Mouse (Mus musculus): Measurements from ENCODE around the gene Atp6v1fnb. TPM values are rescaled to one million over a fixed set of nuclear protein-coding genes. Genes with fewer than 3 reads are reported as not detected.

Atp6v1fnb gene
- polyA plus RNA-seq (2016; fragmentation: Nextera tagmentation; extraction: Ambion mirVana) = not detected in 2 replicates

DNA sequence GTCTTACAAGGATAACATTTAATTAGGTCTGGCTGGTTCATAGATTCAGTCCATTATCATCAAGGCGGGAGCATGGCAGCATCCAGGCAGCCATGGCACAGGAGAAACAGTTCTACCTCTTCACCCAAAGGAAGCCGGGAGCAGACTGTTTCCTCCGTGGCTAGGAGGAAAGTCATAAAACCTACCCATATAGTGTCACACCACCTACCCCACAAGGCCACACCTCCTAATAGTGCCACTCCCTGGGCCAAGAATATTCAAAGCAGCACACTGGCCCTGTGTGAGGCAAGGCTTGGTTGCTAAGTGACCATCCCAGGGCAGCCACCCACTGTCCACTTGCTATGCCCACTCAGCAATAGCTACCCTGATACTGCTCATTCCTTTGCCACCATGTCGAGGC is at the start of gene Atp6v1fnb:
Gene Atp6v1fnb (plus strand): TSS at position 301 of the 400 bp plus-strand sequence.
- peaks cover 29% of the 10 kb centered on the region for H3K27me3 ChIP-seq (ENCODE audit: insufficient read depth, poor library complexity, severe bottlenecking)
- peaks cover 24% of the 10 kb centered on the region for H3K36me3 ChIP-seq
- H3K9me3 ChIP-seq = no peaks in the 10 kb centered on the region
- no peak within 1 kb of the TSS for H3K4me3 ChIP-seq
- H3K27ac ChIP-seq = no peak within 1 kb of the TSS
- 90% methylated on average over 4 of the region's 4 CpGs for WGBS
- H3K4me1 ChIP-seq (replicated peaks) = peaks cover 31% of the 10 kb centered on the region
- no peak for DNase-seq (ENCODE audit: low spot score)

DNA sequence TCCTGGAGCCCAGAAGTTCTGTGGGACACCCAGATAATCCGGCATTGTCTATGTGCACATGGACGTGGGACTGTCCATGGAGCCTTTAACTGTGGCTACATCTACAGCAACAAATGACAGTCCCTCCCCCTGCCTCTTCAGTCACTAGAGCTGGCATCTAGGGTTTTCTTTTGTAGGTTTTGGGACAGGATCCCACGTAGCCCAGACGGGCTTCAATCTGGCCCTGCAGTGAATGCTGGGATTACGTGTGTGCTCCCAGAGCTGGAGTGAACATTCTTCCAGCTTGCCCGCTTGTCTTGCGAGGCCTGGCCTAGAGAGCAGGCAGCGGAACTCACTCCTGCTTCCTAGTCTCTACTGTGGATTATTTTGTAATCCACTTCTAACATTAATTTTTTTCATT is 46.1 kb upstream of the Atp6v1fnb start:
- Histone ChIP-seq H3K4me1 (replicated peaks) (no peaks in the 10 kb centered on the region), H3K27ac (no peak overlapping the region), H3K27me3 (ENCODE audit: insufficient read depth, poor library complexity, severe bottlenecking) (peaks cover 7% of the 10 kb centered on the region; the same call in 1 of the 2 replicates), H3K36me3 (no peaks in the 10 kb centered on the region), H3K4me3 (no peak overlapping the region), H3K9me3 (no peaks in the 10 kb centered on the region)
- WGBS = 88% methylated on average over 8 of the region's 8 CpGs
- no peak for DNase-seq (ENCODE audit: low spot score)

DNA sequence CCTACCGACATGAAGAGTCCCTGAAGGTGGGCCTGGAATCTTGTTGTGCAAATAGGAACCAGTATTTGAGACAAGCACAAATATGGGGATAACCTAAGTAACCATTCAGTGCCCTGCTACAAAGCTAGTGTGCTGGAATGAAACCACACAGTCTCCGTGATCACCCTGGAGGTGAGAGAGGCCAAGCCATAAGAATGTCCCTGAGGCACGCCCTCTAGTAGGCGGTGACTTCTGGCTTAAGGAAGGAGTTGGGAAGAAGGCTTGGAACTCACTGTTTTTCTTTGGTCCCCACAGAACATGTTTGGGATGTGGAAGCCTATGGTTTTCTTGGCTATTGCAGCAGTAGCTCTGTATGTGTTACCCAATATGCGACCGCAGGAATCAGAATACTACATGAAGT is 44.9 kb upstream of the Atp6v1fnb start:
- H3K36me3 ChIP-seq = no peaks in the 10 kb centered on the region
- H3K27ac ChIP-seq = no peak overlapping the region
- no peak overlapping the region for H3K4me3 ChIP-seq
- no peak for DNase-seq (ENCODE audit: low spot score)
- H3K9me3 ChIP-seq = no peaks in the 10 kb centered on the region
- WGBS = 74% methylated on average over 6 of the region's 6 CpGs
- peaks cover 6% of the 10 kb centered on the region; the same call in 1 of the 2 replicates for H3K4me1 ChIP-seq (replicated peaks)
- H3K27me3 ChIP-seq (ENCODE audit: insufficient read depth, poor library complexity, severe bottlenecking) = peaks cover 19% of the 10 kb centered on the region

DNA sequence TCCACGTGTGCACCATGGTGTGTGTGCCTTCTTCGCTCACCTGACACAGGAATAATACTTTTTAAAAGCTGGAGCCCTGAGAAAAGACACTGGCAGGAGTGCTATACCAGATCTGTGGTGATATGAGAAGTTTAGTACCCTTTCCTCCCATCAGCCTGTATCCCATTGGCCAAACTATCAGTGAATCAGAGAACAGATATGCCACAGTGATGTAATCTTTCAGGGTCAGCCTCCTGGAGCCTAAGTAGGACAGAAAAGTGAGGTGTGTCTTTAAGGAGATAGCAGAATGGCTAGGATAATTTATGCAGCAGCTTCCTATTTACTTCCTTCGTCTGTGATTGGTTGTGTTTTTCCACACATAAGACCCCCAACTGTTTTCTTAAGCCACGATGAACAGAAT is 43.1 kb upstream of the Atp6v1fnb start:
- Histone ChIP-seq H3K36me3 (no peaks in the 10 kb centered on the region), H3K4me3 (no peak overlapping the region), H3K27ac (no peak overlapping the region), H3K27me3 (ENCODE audit: insufficient read depth, poor library complexity, severe bottlenecking) (peaks cover 37% of the 10 kb centered on the region), H3K4me1 (replicated peaks) (peaks cover 21% of the 10 kb centered on the region), H3K9me3 (no peaks in the 10 kb centered on the region)
- WGBS = 56% methylated on average over 4 of the region's 4 CpGs
- no peak for DNase-seq (ENCODE audit: low spot score)

DNA sequence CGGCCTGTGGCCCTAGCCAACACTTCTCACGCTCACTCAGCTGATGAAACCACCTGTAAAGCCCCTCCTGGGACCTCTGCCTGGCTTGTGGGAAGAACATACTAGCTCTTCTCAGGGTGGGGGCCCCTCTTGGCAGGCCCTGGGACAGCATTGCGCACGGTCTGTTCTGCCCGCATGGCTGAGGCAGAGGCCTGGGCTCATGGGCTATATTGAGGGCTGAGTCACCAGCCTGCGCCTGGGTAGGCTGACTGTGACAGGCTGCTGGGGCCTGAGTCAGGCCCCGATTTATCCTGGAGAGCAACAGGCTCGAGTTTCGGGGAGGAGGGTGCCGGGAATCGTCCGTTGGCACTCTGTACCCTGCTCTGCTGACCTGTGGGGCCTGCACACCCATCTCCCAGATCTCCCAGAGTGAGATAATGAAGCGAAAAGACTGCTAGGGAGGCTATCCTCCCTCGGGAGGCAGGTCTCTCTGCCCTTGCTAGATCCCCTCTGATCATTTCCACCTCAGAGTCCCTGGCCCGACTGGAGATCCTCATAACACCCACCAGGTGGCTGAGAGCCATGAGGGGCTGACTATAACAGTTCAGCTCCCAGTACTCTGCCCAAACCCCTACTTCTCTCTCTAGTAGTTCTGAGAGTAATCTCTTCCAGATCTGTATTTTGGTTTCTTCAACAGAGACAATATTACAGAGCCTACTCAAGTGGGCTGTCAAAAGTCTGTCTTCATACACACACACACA is 40.4 kb upstream of the Atp6v1fnb start:
- DNase-seq (ENCODE audit: low spot score) = no peak
- no peaks in the 10 kb centered on the region for H3K9me3 ChIP-seq
- no peak overlapping the region for H3K27ac ChIP-seq
- H3K36me3 ChIP-seq = no peaks in the 10 kb centered on the region
- H3K27me3 ChIP-seq (ENCODE audit: insufficient read depth, poor library complexity, severe bottlenecking) = peaks cover 64% of the 10 kb centered on the region
- H3K4me3 ChIP-seq = no peak overlapping the region
- WGBS = 44% methylated on average over 15 of the region's 15 CpGs
- H3K4me1 ChIP-seq (replicated peaks) = peaks cover 48% of the 10 kb centered on the region

DNA sequence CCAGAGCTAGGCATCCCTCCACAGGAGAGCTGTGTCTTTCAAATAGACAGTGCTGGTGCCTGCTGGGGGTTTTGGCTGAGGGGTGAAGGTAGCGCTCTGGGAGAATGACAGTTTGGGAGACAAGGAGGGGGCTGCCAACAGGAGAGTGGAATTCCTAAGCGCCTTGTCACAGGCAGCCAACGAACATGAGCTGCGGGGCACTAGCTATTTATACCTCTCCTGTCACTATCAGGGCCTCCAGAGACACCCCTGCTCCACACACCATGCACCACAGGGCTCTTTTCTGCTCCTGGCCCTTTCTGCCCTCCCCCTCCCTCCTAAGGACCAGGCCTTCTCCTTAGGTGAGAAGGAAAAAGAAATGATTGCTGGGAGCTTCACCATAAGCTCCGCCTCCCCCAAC is 39.8 kb upstream of the Atp6v1fnb start:
- DNase-seq (ENCODE audit: low spot score) = no peak
- H3K36me3 ChIP-seq = no peaks in the 10 kb centered on the region
- H3K9me3 ChIP-seq = no peaks in the 10 kb centered on the region
- no peak overlapping the region for H3K4me3 ChIP-seq
- no peak overlapping the region for H3K27ac ChIP-seq
- peaks cover 54% of the 10 kb centered on the region for H3K4me1 ChIP-seq (replicated peaks)
- H3K27me3 ChIP-seq (ENCODE audit: insufficient read depth, poor library complexity, severe bottlenecking) = peaks cover 69% of the 10 kb centered on the region
- 15% methylated on average over 5 of the region's 5 CpGs for WGBS

DNA sequence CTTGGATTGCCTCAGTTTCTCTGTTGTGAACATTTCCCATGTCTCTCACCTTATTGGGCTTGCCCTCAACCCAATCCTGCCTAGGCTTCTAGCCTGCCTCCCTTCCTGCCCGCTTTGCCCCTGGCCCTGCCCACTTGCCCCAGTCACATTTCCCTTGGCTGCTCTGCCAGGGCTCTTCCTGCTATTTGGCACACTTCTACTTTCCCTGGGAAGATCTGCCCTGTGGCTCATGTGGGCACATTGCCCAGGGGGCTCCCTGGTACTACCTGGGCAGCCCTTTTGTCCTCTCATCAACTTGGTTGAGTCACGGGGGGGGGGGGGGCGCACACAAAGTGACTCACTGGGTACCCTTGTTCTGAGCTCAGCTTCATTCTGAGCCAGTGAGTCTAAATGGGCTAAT is 39.1 kb upstream of the Atp6v1fnb start:
- DNase-seq (ENCODE audit: low spot score) = no peak
- Histone ChIP-seq H3K27me3 (ENCODE audit: insufficient read depth, poor library complexity, severe bottlenecking) (peaks cover 71% of the 10 kb centered on the region), H3K36me3 (no peaks in the 10 kb centered on the region), H3K27ac (no peak overlapping the region), H3K9me3 (no peaks in the 10 kb centered on the region), H3K4me3 (no peak overlapping the region), H3K4me1 (replicated peaks) (peaks cover 61% of the 10 kb centered on the region)
- WGBS = 42% methylated on average over 3 of the region's 3 CpGs

DNA sequence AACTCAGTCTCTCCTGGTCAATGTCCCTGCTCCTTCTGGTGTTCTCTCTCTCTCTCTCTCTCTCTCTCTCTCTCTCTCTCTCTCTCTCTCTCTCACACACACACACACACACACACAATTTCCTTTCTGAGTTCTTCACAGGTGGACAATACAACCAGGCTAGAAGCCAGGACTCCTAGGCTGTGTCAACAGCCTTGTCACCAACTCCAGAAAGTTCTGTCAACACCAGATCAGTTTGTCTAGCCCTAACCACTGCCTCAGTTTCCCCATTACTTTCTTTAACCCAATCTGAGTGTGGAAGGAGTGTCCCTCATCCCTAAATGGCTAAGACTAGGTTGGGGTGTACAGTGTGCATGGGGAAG is 38.6 kb upstream of the Atp6v1fnb start:
- no peaks in the 10 kb centered on the region for H3K36me3 ChIP-seq
- H3K9me3 ChIP-seq = no peaks in the 10 kb centered on the region
- H3K27me3 ChIP-seq (ENCODE audit: insufficient read depth, poor library complexity, severe bottlenecking) = peaks cover 71% of the 10 kb centered on the region
- peak overlapping the region; percentile 86 for H3K27ac ChIP-seq
- H3K4me3 ChIP-seq = peak overlapping the region; percentile 59
- no peak for DNase-seq (ENCODE audit: low spot score)
- peaks cover 63% of the 10 kb centered on the region for H3K4me1 ChIP-seq (replicated peaks)

DNA sequence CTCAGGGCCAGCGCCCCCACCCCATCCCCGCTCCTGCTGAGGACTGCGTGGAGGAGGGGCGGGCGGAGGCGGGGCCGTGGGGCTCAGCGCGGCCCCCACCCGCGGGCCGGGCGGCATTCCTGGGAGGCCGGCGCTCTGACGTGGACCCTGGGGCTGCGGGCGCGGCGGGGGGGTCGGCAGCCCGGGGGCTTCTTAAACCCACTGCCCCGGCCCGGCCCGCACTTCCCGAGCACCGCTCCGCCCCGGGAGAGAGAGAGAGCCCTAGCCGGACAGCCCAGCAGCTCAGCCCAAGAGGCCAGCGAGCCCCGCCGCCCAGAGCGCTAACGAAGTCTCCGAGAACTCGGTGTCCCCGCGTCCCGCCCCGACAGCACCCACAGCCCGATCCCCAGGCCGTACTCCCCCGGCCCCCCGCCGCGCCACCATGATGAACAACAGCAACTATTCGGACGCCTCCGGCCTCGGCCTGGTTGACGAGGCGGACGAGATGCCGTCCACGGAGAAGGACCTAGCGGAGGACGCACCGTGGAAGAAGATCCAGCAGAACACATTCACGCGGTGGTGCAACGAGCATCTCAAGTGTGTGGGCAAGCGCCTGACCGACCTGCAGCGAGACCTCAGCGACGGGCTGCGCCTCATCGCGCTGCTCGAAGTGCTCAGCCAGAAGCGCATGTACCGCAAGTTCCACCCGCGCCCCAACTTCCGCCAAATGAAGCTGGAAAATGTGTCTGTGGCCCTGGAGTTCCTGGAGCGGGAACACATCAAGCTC is 38.0 kb upstream of the Atp6v1fnb start, which contains the start of gene Flnc:
Gene Flnc (plus strand): TSS at position 219 of the 766 bp plus-strand sequence.
- H3K36me3 ChIP-seq = no peaks in the 10 kb centered on the region
- peak within 1 kb of the TSS; percentile 59 for H3K4me3 ChIP-seq
- H3K4me1 ChIP-seq (replicated peaks) = peaks cover 63% of the 10 kb centered on the region
- peaks cover 71% of the 10 kb centered on the region for H3K27me3 ChIP-seq (ENCODE audit: insufficient read depth, poor library complexity, severe bottlenecking)
- WGBS = under 1% methylated on average over 77 of the region's 77 CpGs
- H3K9me3 ChIP-seq = no peaks in the 10 kb centered on the region
- H3K27ac ChIP-seq = peak within 1 kb of the TSS; percentile 86
- peak; percentile 55 for DNase-seq (ENCODE audit: low spot score)

DNA sequence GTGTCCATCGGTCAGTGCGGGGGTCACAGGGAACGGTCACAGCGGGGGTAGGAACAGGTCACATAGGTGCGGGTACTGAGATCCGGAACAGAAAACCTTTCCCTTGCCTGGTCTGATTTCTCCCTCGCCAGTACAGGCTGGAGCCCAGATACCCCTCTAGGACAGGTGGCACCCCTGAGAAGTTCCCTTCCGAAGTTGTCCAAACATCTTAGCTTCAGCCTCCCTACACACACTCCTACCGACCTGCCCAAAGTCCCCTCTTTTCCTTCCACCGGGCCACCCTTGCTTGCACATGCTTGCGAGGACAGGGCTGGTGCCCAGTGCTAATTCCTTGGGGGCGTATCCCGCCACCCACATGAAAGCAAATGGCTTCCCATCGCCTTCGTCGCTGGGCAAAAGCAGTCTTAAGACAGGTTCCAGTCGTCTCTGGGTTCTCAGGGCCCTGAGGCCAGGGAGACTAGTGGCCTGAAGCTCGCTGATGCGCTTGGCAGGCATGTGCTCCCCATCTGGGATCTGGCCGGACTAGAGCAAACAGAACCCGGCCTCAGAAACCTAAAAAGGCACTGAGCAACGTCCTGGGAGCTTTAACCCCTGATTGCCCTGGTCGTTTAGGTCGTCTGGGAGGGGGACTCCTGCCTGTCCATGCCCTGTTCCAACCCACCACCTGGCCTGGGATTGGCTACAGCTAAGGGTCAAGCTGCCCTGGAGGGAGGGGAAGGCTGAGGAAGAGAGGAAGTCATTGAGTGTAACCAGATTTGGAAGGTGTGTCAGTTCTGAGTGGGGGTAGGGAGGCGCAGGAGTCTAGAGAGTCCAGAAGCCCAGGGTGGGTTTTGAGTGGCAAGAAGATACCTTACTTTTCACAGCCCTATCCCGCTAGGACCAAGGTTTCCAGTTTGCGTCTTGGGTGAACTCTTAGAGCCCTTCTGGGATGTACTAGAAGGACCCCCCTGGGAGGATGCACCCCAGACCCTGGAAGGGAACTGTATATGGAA is 37.1 kb upstream of the Atp6v1fnb start:
- WGBS = 2% methylated on average over 27 of the region's 27 CpGs
- peak; percentile 65 for DNase-seq (ENCODE audit: low spot score)
- Histone ChIP-seq H3K4me3 (peak overlapping the region; percentile 59), H3K9me3 (no peaks in the 10 kb centered on the region), H3K27ac (peak overlapping the region; percentile 86), H3K36me3 (no peaks in the 10 kb centered on the region), H3K27me3 (ENCODE audit: insufficient read depth, poor library complexity, severe bottlenecking) (peaks cover 72% of the 10 kb centered on the region), H3K4me1 (replicated peaks) (peaks cover 65% of the 10 kb centered on the region)

DNA sequence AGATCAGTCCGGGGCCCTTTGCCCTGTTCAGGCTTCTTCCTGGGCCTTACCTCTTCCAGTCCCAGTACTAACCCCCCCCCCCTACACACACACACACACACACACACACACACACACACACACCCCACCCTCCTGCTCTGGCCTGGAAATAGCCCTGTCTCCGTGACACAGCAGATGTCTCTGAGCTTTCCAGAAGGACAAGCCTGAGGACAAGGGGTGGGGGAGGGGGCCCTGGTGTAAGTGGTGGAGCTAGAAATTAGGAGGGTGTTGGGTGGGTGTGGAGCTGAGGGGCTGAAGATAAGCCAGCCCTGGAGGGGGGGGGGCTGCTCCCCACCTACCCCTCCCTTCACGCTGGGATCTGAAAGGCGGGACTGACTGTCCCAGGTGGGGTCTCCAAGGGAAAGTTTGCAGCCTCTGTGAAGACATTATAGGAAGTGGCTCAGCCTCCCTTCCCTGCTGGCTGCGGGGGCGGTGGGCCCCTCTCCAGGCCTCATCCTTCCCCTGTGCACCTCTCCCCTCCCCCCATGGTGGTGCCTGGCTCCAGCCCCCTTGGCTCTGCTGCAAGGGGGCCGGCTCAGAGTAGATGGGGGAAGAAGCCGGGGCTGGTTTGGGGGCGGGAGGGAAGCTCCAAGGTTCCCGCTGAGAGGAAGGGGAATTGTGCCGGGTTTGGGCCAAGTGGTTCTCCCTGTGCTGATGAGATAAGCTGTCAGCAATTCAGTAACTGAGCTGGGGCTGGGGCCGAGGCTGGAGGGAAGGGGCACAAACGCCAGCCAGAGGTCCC is 36.1 kb upstream of the Atp6v1fnb start:
- H3K4me3 ChIP-seq = peak overlapping the region; percentile 59

More for the DNA sequence above, 36.1 kb upstream of the Atp6v1fnb start:
- Histone ChIP-seq H3K4me1 (replicated peaks) (peaks cover 69% of the 10 kb centered on the region), H3K36me3 (no peaks in the 10 kb centered on the region), H3K27me3 (ENCODE audit: insufficient read depth, poor library complexity, severe bottlenecking) (peaks cover 68% of the 10 kb centered on the region), H3K27ac (peak overlapping the region; percentile 86), H3K9me3 (no peaks in the 10 kb centered on the region)
- peak; percentile 62 for DNase-seq (ENCODE audit: low spot score)
- 4% methylated on average over 13 of the region's 13 CpGs for WGBS
